Comparison of ENCODE assay signal across 12 mouse cellular contexts in genomic region chr5:84848765-84849164, GRCm38 (mm10).
DNase-seq lines count a peak whose midpoint lies in the region; ATAC-seq and TF ChIP-seq lines count a peak whose summit lies in the region.
"Had no signal": no experiment of that assay in that cellular context is flagged by ENCODE, and none has a peak within 500 bp of the region (broad histone marks: within the 10 kb centered on the region; RNA-seq: fewer than 3 reads in every experiment).

No protein-coding gene starts in this region.

- 44% methylated on average over 2 of the region's 2 CpGs for WGBS in hindbrain, embryonic 12.5 days
- WGBS in midbrain, embryonic 15.5 days, result 18% methylated on average over 2 of the region's 2 CpGs

- no peak overlapping the region for H3K4me3 ChIP-seq in left cerebral cortex, adult 2 months
- no peak overlapping the region for H3K4me3 ChIP-seq in hindbrain, embryonic 12.5 days
- no peak overlapping the region for H3K4me3 ChIP-seq in midbrain, embryonic 15.5 days
- H3K4me3 ChIP-seq: stomach, embryonic 15.5 days had no signal

- intact Hi-C loops in left cerebral cortex, postnatal 14 days (cut with DNase I), result no loop called here
- intact Hi-C loops in left cerebral cortex, adult 2 months (cut with DNase I), result no loop called here

- TF ChIP-seq CTCF in left cerebral cortex, adult 2 months (IDR thresholded peaks at IDR 0.05), result no peak

- H3K9me3 ChIP-seq in hindbrain, embryonic 12.5 days (replicated peaks), result no peaks in the 10 kb centered on the region
- H3K9me3 ChIP-seq in midbrain, embryonic 15.5 days, result no peaks in the 10 kb centered on the region
- H3K9me3 ChIP-seq: stomach, embryonic 15.5 days had no signal

- no peak overlapping the region for H3K4me2 ChIP-seq in hindbrain, embryonic 12.5 days (replicated peaks)
- no peak overlapping the region for H3K4me2 ChIP-seq in midbrain, embryonic 15.5 days
- H3K4me2 ChIP-seq: stomach, embryonic 15.5 days had no signal

- H3K27me3 ChIP-seq in hindbrain, embryonic 12.5 days, result no peaks in the 10 kb centered on the region
- no peaks in the 10 kb centered on the region for H3K27me3 ChIP-seq in midbrain, embryonic 15.5 days (replicated peaks)
- H3K27me3 ChIP-seq: stomach, embryonic 15.5 days had no signal

- no peak overlapping the region for H3K27ac ChIP-seq in left cerebral cortex, adult 2 months
- H3K27ac ChIP-seq in hindbrain, embryonic 12.5 days, result no peak overlapping the region
- peak overlapping the region; percentile 46; the same call in 1 of the 2 replicates for H3K27ac ChIP-seq in midbrain, embryonic 15.5 days
- H3K27ac ChIP-seq: stomach, embryonic 15.5 days had no signal

- DNase-seq in left cerebral cortex, postnatal 14 days (ENCODE audit: low spot score in 2 of 2), result peak; percentile 10 to 20
- DNase-seq in left cerebral cortex, adult 2 months (ENCODE audit: extremely low spot score in 1 of 2, low spot score in 2 of 2), result no peak
- DNase-seq in adrenal gland, postnatal 10 days, result no peak
- no peak for DNase-seq in cerebellum, adult 9-10 months
- DNase-seq in lung, postnatal 4 days, result no peak
- DNase-seq in heart, postnatal 4 days, result no peak
- DNase-seq: gastrocnemius, postnatal 25 days; liver; lung, postnatal 36 days had no signal

- H3K9ac ChIP-seq in hindbrain, embryonic 12.5 days, result no peak overlapping the region
- no peak overlapping the region for H3K9ac ChIP-seq in midbrain, embryonic 15.5 days
- H3K9ac ChIP-seq: stomach, embryonic 15.5 days had no signal

- no peaks in the 10 kb centered on the region for H3K36me3 ChIP-seq in hindbrain, embryonic 12.5 days
- no peaks in the 10 kb centered on the region for H3K36me3 ChIP-seq in midbrain, embryonic 15.5 days (replicated peaks)
- H3K36me3 ChIP-seq: stomach, embryonic 15.5 days had no signal

- H3K4me1 ChIP-seq in hindbrain, embryonic 12.5 days, result no peaks in the 10 kb centered on the region
- H3K4me1 ChIP-seq in midbrain, embryonic 15.5 days, result peaks cover 7% of the 10 kb centered on the region; the same call in 1 of the 2 replicates
- H3K4me1 ChIP-seq: stomach, embryonic 15.5 days had no signal

- ATAC-seq in hindbrain, embryonic 12.5 days (ENCODE audit: low FRiP score), result peak; percentile 90
- ATAC-seq in midbrain, embryonic 15.5 days (replicated peaks), result peak; percentile 96

Comparison
In these comparisons a context has a peak if more than half of its experiments do, and no peak if none do; other contexts are left out.
1. DNase-seq: peak in left cerebral cortex, postnatal 14 days (2 of 2); none in left cerebral cortex, adult 2 months (0 of 2), adrenal gland, postnatal 10 days (single experiment), cerebellum, adult 9-10 months (single experiment), lung, postnatal 4 days (0 of 2) and heart, postnatal 4 days (single experiment).